Mouse (Mus musculus) small intestine, adult 2 months (tissue): Measurements from ENCODE around the gene Lhfpl5.

Source experiments
- CTCF ChIP-seq: fragments of 200-500 bp; IDR thresholded peaks from 2 replicates; pipeline ENCODE4 v1.5.1; 2012; ENCODE audit warnings: low read depth, mild to moderate bottlenecking, control low read depth, inconsistent platforms, low read length, moderate library complexity, mixed read lengths; ENCODE audit not compliant: insufficient replicate concordance, insufficient read length; ENCODE audit errors: extremely low read depth
- POLR2A ChIP-seq: fragments of 200-500 bp; IDR thresholded peaks from 2 replicates; pipeline ENCODE4 v1.6.1; 2012; ENCODE audit warnings: low read depth, mild to moderate bottlenecking, control low read depth, inconsistent platforms, low read length, moderate library complexity

GRCm38 (mm10) chr17:28624841-28625240, 49.4 kb downstream of the Lhfpl5 start:
- TF ChIP-seq CTCF (no peak), POLR2A (no peak)
